Mouse (Mus musculus): ENCODE measurements around the gene Srsf1.

The Srsf1 gene

GRCm38 (mm10) chr11:88083699-88084098 is 36.5 kb downstream of the Srsf1 start:
- POLR2A ChIA-PET = interaction anchor here in 3 of 4 experiments (0.7 to 3.4 kb wide), 11 partner anchors 12 to 117 kb away, joined by 3 to 24 read pairs (median 5); partner anchors contain the start of genes Srsf1 (in 1 of the 3) and Vezf1 (in 1 of the 3)
- CTCF ChIA-PET = no interaction called here

- CTCF ChIA-PET = interaction anchor here in 3 of 4 experiments (0.5 to 1.7 kb wide), 10 partner anchors 13 to 148 kb away, joined by 3 to 6 read pairs (median 4); no protein-coding TSS in a partner anchor
- POLR2A ChIA-PET = interaction anchor here (0.5 to 1.9 kb wide), 39 partner anchors 8 to 961 kb away, joined by 3 to 22 read pairs (median 4); partner anchors contain the start of genes Cuedc1 (in 2 of the 4), Dynll2 (in 2 of the 4) and Srsf1 (in 2 of the 4)
These were observed 39.8 kb downstream of the Srsf1 start for GRCm38 (mm10) chr11:88086737-88087627.

- POLR2A ChIA-PET = interaction anchor here in 1 of 4 experiments (0.6 to 1.5 kb wide), 4 partner anchors 9 to 35 kb away, joined by 3 to 4 read pairs (median 3); no protein-coding TSS in a partner anchor
- CTCF ChIA-PET = interaction anchor here in 2 of 4 experiments (0.6 to 1.0 kb wide), 2 partner anchors 27 to 70 kb away, joined by 3 read pairs; no protein-coding TSS in a partner anchor
These were observed 42.0 kb downstream of the Srsf1 start for GRCm38 (mm10) chr11:88089150-88089549.

- POLR2A ChIA-PET = interaction anchor here in 2 of 4 experiments (0.6 to 1.5 kb wide), 5 partner anchors 10 to 105 kb away, joined by 3 to 4 read pairs (median 3); no protein-coding TSS in a partner anchor
- CTCF ChIA-PET = interaction anchor here in 2 of 4 experiments (0.7 to 1.0 kb wide), 2 partner anchors 17 to 28 kb away, joined by 3 read pairs; no protein-coding TSS in a partner anchor
These were observed 43.1 kb downstream of the Srsf1 start for GRCm38 (mm10) chr11:88090293-88090692.

GRCm38 (mm10) chr11:88091949-88092348 is 44.8 kb downstream of the Srsf1 start:
- POLR2A ChIA-PET = interaction anchor here in 2 of 4 experiments (0.7 to 1.1 kb wide), 2 partner anchors 64 to 68 kb away, joined by 3 read pairs; no protein-coding TSS in a partner anchor
- CTCF ChIA-PET = interaction anchor here in 3 of 4 experiments (0.6 to 1.2 kb wide), 3 partner anchors 32 to 105 kb away, joined by 3 read pairs; no protein-coding TSS in a partner anchor

GRCm38 (mm10) chr11:88097173-88097572 is 50.0 kb downstream of the Srsf1 start:
- ChIA-PET CTCF (interaction anchor here in 1 of 4 experiments (0.9 kb wide), 1 partner anchor 83 kb away, joined by 4 read pairs; no protein-coding TSS in a partner anchor), POLR2A (interaction anchor here in 1 of 4 experiments (1.3 to 3.9 kb wide), 2 partner anchors 10 to 18 kb away, joined by 3 to 22 read pairs; no protein-coding TSS in a partner anchor)

- CTCF ChIA-PET = interaction anchor here in 2 of 4 experiments (0.6 to 1.5 kb wide), 3 partner anchors 13 to 142 kb away, joined by 3 read pairs; no protein-coding TSS in a partner anchor
- POLR2A ChIA-PET = interaction anchor here in 3 of 4 experiments (0.5 to 3.9 kb wide), 14 partner anchors 10 to 97 kb away, joined by 3 to 22 read pairs (median 6); no protein-coding TSS in a partner anchor
These were observed 51.0 kb downstream of the Srsf1 start, which contains the start of gene Cuedc1 for GRCm38 (mm10) chr11:88098021-88098729. Gene Cuedc1, plus strand, starts transcription at chr11:88098058.

- ChIA-PET POLR2A (interaction anchor here (0.5 to 3.9 kb wide), 30 partner anchors 9 to 120 kb away, joined by 3 to 22 read pairs (median 5); partner anchors contain the start of gene Srsf1 (in 1 of the 4)), CTCF (interaction anchor here (0.6 to 1.9 kb wide), 14 partner anchors 13 to 141 kb away, joined by 3 to 12 read pairs (median 4); no protein-coding TSS in a partner anchor)
These were observed 51.8 kb downstream of the Srsf1 start for GRCm38 (mm10) chr11:88098787-88099598.

GRCm38 (mm10) chr11:88099599-88100023 is 52.4 kb downstream of the Srsf1 start:
- CTCF ChIA-PET = interaction anchor here (0.6 to 1.9 kb wide), 15 partner anchors 12 to 136 kb away, joined by 3 to 12 read pairs (median 4); no protein-coding TSS in a partner anchor
- POLR2A ChIA-PET = interaction anchor here (0.5 to 3.9 kb wide), 49 partner anchors 9 to 497 kb away, joined by 3 to 22 read pairs (median 4); partner anchors contain the start of gene Srsf1 (in 2 of the 4)

- ChIA-PET CTCF (interaction anchor here in 3 of 4 experiments (0.6 to 1.9 kb wide), 8 partner anchors 12 to 96 kb away, joined by 3 to 11 read pairs (median 4); no protein-coding TSS in a partner anchor), POLR2A (interaction anchor here (0.5 to 3.9 kb wide), 48 partner anchors 8 to 497 kb away, joined by 3 to 22 read pairs (median 4); partner anchors contain the start of gene Srsf1 (in 2 of the 4))
These were observed 53.0 kb downstream of the Srsf1 start for GRCm38 (mm10) chr11:88100170-88100569.

Measured in embryonic stem cell, embryonic (primary cell).